26 mouse cellular contexts compared by ENCODE assay signal in the genomic region with DNA sequence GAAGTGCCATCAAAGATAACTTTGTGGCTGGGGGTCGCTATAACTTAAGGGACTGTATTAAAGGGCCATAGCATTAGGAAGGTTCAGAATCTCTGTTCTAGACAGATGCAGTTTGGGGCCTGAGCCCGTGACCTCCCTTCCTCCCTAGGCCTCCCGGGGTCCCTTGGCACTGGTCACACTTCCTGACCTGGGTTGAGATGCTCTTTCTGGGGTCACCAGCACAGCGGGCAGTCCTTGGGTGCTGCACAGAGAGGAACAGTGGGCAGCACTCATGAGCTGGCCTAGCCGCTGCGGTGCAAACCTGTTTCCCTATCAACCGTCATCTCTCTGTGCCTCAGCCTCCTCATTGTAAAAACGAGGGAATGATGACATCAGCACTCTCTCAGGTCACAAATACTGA.
"Had no signal": no experiment of that assay in that cellular context is flagged by ENCODE, and none has a peak within 500 bp of the region (broad histone marks: within the 10 kb centered on the region; RNA-seq: fewer than 3 reads in every experiment).

No protein-coding gene starts in this region.

- DNase-seq: gastrocnemius, postnatal 10 days; gastrocnemius, postnatal 36 days; heart, adult 18-20 months; heart, postnatal 14 days; heart, postnatal 36 days; kidney, adult 11 months; kidney, adult 2 months; kidney, adult 9 months; kidney, postnatal 14 days; kidney, postnatal 36 days; layer of hippocampus, adult 9-11 months; layer of hippocampus, postnatal 36 days; left cerebral cortex, postnatal 4 days had no signal

- H3K27ac ChIP-seq: heart, embryonic 13.5 days; kidney, embryonic 15.5 days; kidney, postnatal 0 days; liver, embryonic 12.5 days; liver, embryonic 14.5 days had no signal

- ATAC-seq: hindbrain, postnatal 0 days; intestine, embryonic 16.5 days; liver, embryonic 12.5 days had no signal

- H3K4me3 ChIP-seq: heart, embryonic 10.5 days; heart, embryonic 13.5 days; heart, embryonic 15.5 days; hindbrain, embryonic 13.5 days; hindbrain, embryonic 15.5 days; kidney, embryonic 15.5 days; limb, embryonic 13.5 days; limb, embryonic 15.5 days; liver, embryonic 12.5 days had no signal
